Mouse (Mus musculus): ENCODE measurements at regions not wholly inside any gene's neighbourhood (a gene's known extent, or its start where the extent isn't known, plus 50 kb on each side); places are given as distances from the start of the nearest gene placed in this dataset.

GRCm38 (mm10) chr4:33675044-33675443 is 249.3 kb upstream of the Cnr1 start:
- no peak for ATAC-seq (replicated peaks; ENCODE audit: low FRiP score, poor library complexity, severe bottlenecking)

DNA sequence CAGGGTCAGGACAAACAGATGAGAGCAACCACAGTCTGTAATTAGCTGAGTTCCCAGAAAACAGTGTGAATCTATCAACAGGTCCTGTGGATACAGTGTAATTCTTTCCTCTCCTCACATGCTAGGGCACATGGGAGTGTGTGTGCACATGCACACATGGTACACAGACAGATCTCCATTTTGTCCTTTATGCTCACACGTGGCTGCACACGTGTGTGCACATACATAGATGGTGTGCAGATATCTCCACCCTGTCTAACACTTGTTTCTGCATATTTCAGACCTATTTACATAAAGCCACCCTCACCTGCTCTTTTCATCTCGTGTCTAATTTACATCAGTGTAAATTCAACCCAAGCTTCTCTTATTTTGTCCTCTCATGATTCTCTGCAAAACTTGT is 245.0 kb upstream of the Cnr1 start:
- ATAC-seq (replicated peaks; ENCODE audit: low FRiP score, poor library complexity, severe bottlenecking) = no peak

DNA sequence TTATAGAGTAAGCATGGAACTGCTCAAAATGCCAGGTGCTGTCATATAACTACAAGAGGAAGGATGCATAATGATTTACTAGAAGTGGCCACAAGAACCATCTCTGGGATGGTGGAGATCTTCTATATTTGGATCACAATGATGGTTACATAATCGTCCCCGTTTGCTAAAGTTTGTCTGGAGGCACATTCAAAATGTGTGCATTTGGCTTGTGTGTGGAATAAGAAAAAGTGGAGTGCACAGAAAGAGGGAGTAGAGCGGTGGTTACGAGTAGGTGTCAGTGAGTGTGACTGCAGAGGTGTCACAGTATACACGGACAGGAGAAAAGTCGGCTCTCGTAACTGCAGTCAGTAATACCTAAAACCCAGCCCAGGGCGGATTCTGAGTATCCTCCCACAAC is 238.3 kb upstream of the Cnr1 start:
- ATAC-seq (replicated peaks; ENCODE audit: low FRiP score, poor library complexity, severe bottlenecking) = no peak

DNA sequence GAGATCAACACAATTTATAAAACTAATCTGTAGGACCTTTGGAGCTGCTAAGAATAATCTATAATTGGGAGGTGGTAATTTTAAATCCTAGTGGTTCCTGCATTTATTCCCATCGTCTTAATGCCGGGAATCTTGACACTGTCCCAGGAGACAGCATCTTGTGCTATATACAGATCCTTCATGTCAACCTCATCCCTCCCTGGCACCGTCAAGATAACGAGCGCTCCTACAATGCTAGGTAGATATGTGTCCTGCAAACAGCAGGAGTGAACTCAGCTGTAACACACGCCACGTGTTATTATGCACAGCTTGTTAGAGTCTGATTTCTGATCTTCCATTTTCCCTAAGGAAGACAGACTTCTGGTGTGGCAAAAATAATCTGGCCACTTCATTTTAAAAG is 237.0 kb upstream of the Cnr1 start:
- ATAC-seq (replicated peaks; ENCODE audit: low FRiP score, poor library complexity, severe bottlenecking) = no peak

GRCm38 (mm10) chr4:33693441-33693840 is 231.0 kb upstream of the Cnr1 start:
- ATAC-seq (replicated peaks; ENCODE audit: low FRiP score, poor library complexity, severe bottlenecking) = no peak

GRCm38 (mm10) chr4:33696969-33697368 is 227.4 kb upstream of the Cnr1 start:
- ATAC-seq (replicated peaks; ENCODE audit: low FRiP score, poor library complexity, severe bottlenecking) = no peak

- ATAC-seq (replicated peaks; ENCODE audit: low FRiP score, poor library complexity, severe bottlenecking) = no peak
Observed at GRCm38 (mm10) chr4:33702028-33702666, 222.2 kb upstream of the Cnr1 start.

GRCm38 (mm10) chr4:33705722-33706121 is 218.7 kb upstream of the Cnr1 start:
- no peak for ATAC-seq (replicated peaks; ENCODE audit: low FRiP score, poor library complexity, severe bottlenecking)

- no peak for ATAC-seq (replicated peaks; ENCODE audit: low FRiP score, poor library complexity, severe bottlenecking)
Observed at GRCm38 (mm10) chr4:33706785-33707184, 217.6 kb upstream of the Cnr1 start.

DNA sequence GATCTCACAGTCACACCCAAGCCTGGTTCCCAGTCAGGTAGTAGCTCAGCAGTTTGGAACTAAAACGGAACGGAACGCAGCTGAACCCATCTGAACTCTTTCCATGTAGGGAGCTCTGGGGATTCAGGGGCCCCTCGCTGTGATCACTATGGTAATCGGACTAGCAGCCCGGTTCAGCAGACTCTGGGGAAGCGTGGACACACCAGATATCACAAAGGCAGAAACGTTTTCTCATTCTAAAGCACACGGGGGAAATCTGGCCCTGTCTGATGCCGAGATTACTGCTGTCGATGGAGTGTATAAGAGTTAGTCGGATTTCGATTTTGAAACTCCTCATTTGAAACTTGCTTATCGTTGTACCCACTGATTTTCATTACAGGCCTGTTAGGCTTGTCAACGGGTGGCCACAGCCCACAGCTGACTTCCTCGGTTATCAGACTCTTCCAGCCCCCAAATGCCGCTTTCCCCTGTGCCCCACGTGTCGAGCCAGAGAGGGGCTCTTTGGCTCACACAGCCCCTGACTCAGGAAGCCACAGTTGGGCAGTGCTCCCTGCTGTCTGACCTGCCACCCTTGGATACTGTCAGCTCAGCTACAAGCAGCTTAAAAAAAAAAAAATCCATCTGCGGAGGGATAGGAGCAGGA is 207.8 kb upstream of the Cnr1 start:
- no peak for ATAC-seq (replicated peaks; ENCODE audit: low FRiP score, poor library complexity, severe bottlenecking)

- no peak for ATAC-seq (replicated peaks; ENCODE audit: low FRiP score, poor library complexity, severe bottlenecking)
Observed at GRCm38 (mm10) chr4:33720972-33721371, 203.4 kb upstream of the Cnr1 start.

DNA sequence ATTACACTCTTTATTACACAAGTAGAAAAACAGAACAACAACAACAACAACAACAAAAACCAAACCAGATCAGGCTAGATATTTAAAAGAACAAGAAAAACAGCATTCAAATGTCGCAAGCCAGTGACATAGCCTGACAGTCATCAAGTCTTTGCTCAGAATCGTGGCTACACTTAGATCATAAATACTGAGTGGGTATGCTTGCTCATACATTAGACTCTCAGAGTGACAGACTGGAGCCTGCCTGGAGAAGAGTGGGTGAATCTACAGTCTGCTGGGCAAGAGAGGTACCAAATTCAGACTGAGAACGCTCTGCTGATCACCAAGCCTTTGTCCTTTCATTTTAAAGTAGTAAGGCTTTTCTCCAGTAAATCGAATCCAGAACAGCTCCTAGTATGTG is 202.4 kb upstream of the Cnr1 start:
- no peak for ATAC-seq (replicated peaks; ENCODE audit: low FRiP score, poor library complexity, severe bottlenecking)

- ATAC-seq (replicated peaks; ENCODE audit: low FRiP score, poor library complexity, severe bottlenecking) = no peak
Observed at GRCm38 (mm10) chr4:33731837-33732236, 192.6 kb upstream of the Cnr1 start.

GRCm38 (mm10) chr4:33734923-33735322 is 189.5 kb upstream of the Cnr1 start:
- ATAC-seq (replicated peaks; ENCODE audit: low FRiP score, poor library complexity, severe bottlenecking) = no peak

GRCm38 (mm10) chr4:33735442-33735966 is 188.9 kb upstream of the Cnr1 start:
- ATAC-seq (replicated peaks; ENCODE audit: low FRiP score, poor library complexity, severe bottlenecking) = no peak

DNA sequence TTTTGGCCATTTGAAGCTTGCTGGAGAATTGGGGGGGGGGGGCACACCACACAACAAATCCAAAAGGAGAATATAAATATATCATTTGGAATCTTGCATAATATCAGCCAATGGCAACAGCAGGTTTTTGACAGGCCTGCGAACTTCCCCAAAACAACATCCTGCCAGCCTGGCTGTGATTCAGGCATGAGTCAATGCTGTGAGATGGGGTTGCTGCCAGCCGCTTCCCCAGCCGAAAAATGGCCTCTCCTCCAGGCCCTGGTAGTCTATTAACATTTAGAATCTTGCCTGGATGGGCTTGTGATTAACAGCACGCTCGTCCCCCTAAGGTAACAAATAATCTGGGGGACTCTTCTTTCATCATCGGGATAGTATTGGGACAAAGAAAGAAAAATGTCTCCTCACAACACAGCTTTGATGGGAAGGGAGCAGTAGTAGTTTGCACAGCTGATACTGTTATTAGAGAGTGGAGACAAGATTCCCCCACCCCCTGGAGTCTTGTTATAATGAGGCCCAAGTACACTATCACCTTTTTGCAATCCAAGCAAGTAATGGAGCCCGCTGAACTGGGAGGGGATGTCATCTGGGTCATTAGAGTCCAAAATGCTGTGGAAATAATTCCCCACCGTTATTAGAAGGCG is 188.2 kb upstream of the Cnr1 start:
- ATAC-seq (replicated peaks; ENCODE audit: low FRiP score, poor library complexity, severe bottlenecking) = no peak

DNA sequence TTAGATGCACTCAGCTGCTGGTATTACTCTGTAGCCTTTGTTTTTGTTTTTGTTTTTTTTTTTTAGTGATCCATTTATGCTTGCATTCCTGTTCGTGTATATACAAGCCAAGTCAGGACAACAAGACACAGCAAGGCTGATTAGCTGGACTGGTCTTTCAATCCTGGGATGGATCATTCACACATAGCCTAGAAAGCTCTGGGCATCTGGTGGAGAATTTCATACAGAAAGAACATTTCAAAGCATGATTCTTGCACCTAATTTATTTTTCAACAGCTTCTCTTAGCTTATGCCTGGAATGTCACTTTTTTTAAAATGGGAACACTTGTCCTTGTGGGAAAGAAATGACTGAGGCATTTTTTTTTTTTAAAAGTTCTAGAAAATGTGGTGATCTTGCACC is 187.1 kb upstream of the Cnr1 start:
- no peak for ATAC-seq (replicated peaks; ENCODE audit: low FRiP score, poor library complexity, severe bottlenecking)

DNA sequence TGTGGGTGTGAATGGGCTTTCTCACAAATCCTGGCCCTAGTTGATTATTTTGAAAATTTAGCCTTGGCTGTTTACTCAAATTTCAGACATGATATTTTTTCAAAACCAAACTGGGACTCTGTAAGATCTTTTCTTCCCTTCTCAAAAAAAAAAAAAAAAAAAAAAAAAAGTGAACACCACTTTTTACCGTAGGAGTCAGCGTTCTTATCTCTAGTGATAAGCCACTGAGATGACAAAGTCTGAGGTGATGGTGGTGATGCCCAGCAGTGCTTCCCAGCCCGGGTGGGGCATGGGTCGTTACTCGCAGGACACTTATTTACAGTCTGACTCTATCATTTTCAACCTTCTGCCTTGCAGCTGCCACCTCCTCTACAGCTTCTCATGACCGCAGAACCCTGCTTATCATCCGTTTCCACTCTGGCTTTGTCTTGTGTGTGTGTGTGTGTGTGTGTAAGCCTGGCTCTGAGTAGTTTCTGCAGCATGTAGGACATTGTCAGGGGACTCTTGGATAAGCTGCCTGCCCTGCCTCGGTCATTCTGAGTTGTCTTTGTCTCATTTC is 186.5 kb upstream of the Cnr1 start:
- ATAC-seq (replicated peaks; ENCODE audit: low FRiP score, poor library complexity, severe bottlenecking) = no peak

DNA sequence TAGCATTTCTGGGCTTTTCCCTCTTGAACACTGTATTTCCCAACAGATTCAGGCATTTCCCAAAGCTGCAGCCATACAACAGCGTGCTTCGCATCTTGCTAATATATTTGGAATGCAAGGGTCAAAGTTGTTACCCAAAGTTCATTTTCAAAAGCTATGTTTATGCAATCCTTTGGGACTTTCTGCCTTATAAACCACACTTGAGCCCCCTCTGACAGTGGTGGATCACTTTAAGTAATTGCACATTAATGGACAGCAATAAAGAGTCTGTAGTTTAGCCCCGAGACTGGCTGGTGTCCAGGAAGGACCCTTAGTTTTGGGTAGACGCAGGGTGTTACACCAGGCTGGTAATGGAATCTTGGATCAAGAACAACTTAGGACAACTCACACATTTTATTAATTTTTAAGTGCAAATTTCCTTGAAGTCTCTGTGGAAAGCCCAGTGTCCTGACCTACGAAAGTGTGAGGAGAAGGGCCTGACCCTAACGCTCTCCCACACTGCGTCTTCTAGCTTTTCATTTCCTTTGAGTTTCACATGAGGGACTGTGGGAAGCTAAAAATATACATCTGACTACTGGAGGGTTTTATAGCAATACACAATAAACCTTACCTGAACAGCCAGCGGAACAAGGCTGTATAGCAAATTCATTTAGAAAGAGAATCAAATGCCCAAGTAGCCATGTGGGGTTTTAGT is 185.0 kb upstream of the Cnr1 start:
- ATAC-seq (replicated peaks; ENCODE audit: low FRiP score, poor library complexity, severe bottlenecking) = no peak

GRCm38 (mm10) chr4:33740982-33741381 is 183.4 kb upstream of the Cnr1 start:
- ATAC-seq (replicated peaks; ENCODE audit: low FRiP score, poor library complexity, severe bottlenecking) = no peak

Data from erythroid progenitor cell, adult 5-6 weeks (primary cell).